Mouse (Mus musculus): ENCODE data around the gene Ap5b1. TPM values are rescaled to one million over a fixed set of nuclear protein-coding genes. Genes with fewer than 3 reads are reported as not detected.

Ap5b1 gene
- polyA plus RNA-seq (2016; fragmentation: Nextera tagmentation; extraction: Ambion mirVana) = 2.8 and 3.2 TPM in 2 replicates

DNA sequence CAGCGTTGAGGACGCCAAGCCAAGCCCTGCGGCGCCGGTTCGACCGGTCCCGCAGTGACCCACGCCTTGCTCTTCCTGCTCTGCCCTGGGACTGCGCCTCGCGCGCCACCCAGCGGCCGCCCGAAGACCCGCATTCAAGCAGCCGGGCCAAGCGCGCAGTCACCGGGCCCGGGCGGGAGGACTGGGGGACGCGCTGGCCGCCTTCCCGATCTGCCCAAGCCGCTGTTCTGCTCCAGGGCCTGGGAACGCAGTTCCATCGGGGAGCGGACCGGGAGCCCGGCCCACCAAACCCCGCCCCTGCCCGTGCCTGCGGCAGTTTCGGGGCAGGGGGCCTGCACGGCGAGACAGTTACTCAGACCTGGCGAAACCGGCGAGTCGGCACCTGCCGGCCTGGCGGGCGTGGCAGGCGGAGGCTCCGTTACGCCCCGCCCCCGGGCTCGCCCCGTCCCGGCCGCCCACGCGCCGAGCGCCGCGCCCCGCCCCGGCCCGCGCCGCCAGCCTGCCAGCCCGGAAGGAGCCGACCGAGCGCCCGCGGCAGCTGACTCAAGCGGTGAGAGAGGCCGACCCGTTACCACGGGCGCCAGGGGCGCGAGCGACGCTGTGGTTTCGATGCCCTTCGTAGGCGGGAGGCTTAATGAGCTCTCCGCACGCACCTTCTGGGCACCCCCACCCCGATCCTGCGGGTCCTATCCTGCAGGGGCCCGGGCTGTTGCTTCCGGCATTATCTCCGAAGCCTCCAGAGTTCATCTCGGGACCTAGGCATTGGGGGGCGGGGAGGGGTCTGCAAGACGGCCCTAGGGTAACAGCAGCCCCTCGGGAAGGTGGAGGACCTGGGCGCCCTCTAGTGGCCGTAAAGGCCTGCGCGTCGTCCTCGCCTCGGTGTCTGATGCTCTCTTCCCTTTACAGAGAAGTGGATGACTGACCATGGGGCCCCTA is at the start of gene Ap5b1:
Gene Ap5b1 (plus strand): TSS at position 492 of the 936 bp plus-strand sequence.
- H3K9me3 ChIP-seq = no peaks in the 10 kb centered on the region
- peak within 1 kb of the TSS; percentile 63 for H3K9ac ChIP-seq
- ATAC-seq (ENCODE audit: insufficient number of reproducible peaks, insufficient read depth, low FRiP score, low TSS enrichment) = peak; percentile 85
- H3K4me3 ChIP-seq = peak within 1 kb of the TSS; percentile 67
- H3K4me1 ChIP-seq = peaks cover 16% of the 10 kb centered on the region
- WGBS = under 1% methylated on average over 91 of the region's 102 CpGs
- H3K36me3 ChIP-seq = no peaks in the 10 kb centered on the region
- peak within 1 kb of the TSS; percentile 79 for H3K27ac ChIP-seq
- H3K27me3 ChIP-seq = peaks cover 35% of the 10 kb centered on the region
- H3K4me2 ChIP-seq (replicated peaks) = peak within 1 kb of the TSS; percentile 95

DNA sequence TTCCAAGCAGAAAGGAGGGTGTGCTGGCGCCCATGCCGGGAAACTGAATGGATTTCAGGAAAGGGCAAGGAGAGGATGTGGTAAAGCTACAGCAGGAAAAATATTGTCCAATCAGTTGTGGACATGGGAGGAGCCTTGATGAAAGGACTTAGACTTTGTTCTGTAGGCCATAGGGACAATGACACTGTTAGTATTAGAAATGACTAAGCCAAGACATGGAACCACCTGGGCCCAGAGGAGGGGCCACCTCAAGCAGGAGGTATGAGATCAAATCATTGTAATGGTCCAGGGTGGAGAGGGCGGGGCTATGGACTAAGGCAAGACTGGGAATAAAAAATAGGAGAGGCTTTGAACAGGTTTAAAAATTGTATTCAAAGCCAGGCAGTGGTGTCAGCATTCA is 49.1 kb upstream of the Ap5b1 start:
- Histone ChIP-seq H3K27ac (no peak overlapping the region), H3K4me3 (no peak overlapping the region), H3K27me3 (no peaks in the 10 kb centered on the region), H3K9me3 (no peaks in the 10 kb centered on the region), H3K9ac (no peak overlapping the region), H3K4me1 (no peaks in the 10 kb centered on the region), H3K4me2 (replicated peaks) (no peak overlapping the region), H3K36me3 (no peaks in the 10 kb centered on the region)
- 78% methylated on average over 3 of the region's 3 CpGs for WGBS
- no peak for ATAC-seq (ENCODE audit: insufficient number of reproducible peaks, insufficient read depth, low FRiP score, low TSS enrichment)

DNA sequence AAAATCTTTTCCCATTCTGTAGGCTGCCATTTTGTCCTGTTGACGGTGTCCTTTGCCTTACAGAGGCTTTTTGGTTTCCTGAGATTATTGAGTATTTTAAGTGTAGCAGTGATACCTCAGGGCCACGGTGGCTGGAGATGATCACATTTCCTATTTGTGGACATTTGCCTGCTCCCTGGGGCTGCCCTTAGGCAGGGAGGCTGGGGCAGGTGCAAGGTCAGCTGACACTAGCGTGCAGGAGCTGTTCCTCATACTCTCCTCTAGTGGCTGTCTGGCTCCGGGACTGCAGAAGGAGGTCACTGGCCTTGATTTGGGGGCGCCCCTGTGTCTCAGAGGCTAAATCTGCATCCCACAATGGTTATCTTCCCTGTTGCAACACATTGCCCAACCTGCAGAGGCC is 42.6 kb upstream of the Ap5b1 start:
- peaks cover 8% of the 10 kb centered on the region for H3K4me1 ChIP-seq
- no peak for ATAC-seq (ENCODE audit: insufficient number of reproducible peaks, insufficient read depth, low FRiP score, low TSS enrichment)
- H3K9ac ChIP-seq = no peak overlapping the region
- WGBS = 68% methylated on average over 5 of the region's 5 CpGs
- H3K27me3 ChIP-seq = no peaks in the 10 kb centered on the region
- no peak overlapping the region for H3K4me2 ChIP-seq (replicated peaks)
- H3K36me3 ChIP-seq = no peaks in the 10 kb centered on the region
- no peak overlapping the region for H3K27ac ChIP-seq
- no peaks in the 10 kb centered on the region for H3K9me3 ChIP-seq
- H3K4me3 ChIP-seq = no peak overlapping the region

DNA sequence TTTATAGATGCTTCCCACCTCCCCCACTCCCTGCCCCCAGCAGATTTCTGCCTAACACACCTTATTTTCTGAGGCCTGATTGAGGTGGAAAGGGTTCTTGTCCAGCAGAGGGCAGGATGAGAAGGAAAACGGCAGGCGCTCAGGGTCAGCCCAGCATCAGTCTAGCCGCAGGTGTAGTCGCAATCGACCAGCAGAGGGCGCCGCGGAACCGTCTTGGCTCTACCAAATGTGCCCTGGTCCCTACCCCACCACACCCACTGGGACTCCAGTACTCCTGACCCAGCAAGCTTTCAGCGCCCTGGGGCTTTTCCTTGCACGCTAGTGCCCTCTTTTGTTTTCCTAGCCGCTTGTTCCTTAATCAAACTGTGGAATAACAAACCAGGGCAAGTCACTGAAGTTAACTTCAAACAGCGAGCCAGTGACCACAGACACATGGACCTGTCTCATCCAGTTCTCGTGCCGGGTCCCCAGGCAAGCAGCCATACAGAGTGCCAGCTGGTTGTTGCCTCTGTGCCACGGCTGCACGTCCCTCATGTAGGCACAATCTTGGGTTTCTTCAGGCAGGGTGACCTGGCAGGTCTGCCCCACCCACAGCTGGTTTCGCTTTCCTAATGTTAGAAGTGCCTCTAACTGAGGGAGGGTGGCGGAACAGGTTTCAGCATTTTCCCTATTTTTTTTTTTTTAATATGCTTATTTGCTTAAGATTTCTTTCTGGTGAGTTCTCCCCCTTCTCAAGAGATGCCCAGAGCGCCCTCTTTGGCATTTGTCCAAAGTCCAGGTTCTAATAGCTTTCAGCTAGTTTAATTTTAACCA is 38.3 kb upstream of the Ap5b1 start:
- H3K9ac ChIP-seq = no peak overlapping the region
- peak; percentile 89 for ATAC-seq (ENCODE audit: insufficient number of reproducible peaks, insufficient read depth, low FRiP score, low TSS enrichment)
- H3K9me3 ChIP-seq = no peaks in the 10 kb centered on the region
- 10% methylated on average over 20 of the region's 20 CpGs for WGBS
- peaks cover 8% of the 10 kb centered on the region for H3K4me1 ChIP-seq
- 0 out of 2 replicates have a peak, but pooled peaks cover 8% of the 10 kb centered on the region for H3K27me3 ChIP-seq
- H3K27ac ChIP-seq = no peak overlapping the region
- no peaks in the 10 kb centered on the region for H3K36me3 ChIP-seq
- no peak overlapping the region for H3K4me3 ChIP-seq
- peak overlapping the region; percentile 43 for H3K4me2 ChIP-seq (replicated peaks)

DNA sequence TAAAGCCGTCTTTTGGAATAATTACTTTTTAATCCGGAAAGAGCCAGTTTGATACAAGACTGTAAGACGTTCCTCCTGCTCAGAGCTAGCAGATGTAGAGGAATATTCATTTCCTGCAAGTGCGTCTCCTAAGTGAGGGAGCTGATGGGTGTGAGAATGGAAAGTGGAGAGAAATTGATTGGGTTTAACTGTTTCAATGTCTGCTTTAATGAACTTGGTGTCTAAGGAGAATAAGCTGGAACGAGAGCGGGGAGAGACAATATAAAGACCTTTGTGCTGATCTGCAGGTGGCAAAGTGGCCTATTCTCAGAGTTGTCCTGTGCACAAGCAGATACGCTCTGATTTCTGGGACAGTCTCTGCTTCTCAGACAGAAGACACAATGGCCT is 37.7 kb upstream of the Ap5b1 start:
- Histone ChIP-seq H3K27me3 (0 out of 2 replicates have a peak, but pooled peaks cover 8% of the 10 kb centered on the region), H3K4me2 (replicated peaks) (no peak overlapping the region), H3K36me3 (no peaks in the 10 kb centered on the region), H3K9me3 (no peaks in the 10 kb centered on the region), H3K4me3 (no peak overlapping the region), H3K27ac (no peak overlapping the region), H3K9ac (no peak overlapping the region), H3K4me1 (peaks cover 8% of the 10 kb centered on the region)
- 57% methylated on average over 7 of the region's 7 CpGs for WGBS
- no peak for ATAC-seq (ENCODE audit: insufficient number of reproducible peaks, insufficient read depth, low FRiP score, low TSS enrichment)

DNA sequence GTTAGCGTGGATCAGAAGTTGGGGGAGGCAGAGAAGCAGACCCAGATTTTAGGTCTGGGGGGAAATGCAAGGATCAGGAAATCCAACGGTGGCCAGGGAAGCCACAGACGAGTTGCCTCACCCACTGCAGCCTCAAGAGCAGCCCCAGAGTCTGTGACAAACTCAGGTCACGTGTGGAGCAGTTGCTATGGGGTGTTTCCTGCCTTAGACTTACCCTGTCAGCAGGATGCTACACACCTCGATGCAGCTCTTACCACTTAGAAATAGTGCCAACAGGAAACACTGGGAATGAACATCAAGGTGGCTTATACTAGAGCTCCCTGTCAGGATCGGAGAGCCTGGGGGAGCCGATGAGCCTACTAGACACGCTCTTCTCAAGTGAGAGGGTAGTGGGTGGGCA is 35.3 kb upstream of the Ap5b1 start:
- H3K27ac ChIP-seq = no peak overlapping the region
- no peaks in the 10 kb centered on the region for H3K36me3 ChIP-seq
- H3K4me3 ChIP-seq = no peak overlapping the region
- 70% methylated on average over 8 of the region's 8 CpGs for WGBS
- H3K9me3 ChIP-seq = no peaks in the 10 kb centered on the region
- H3K4me1 ChIP-seq = peaks cover 8% of the 10 kb centered on the region
- no peak for ATAC-seq (ENCODE audit: insufficient number of reproducible peaks, insufficient read depth, low FRiP score, low TSS enrichment)
- H3K4me2 ChIP-seq (replicated peaks) = no peak overlapping the region
- 0 out of 2 replicates have a peak, but pooled peaks cover 13% of the 10 kb centered on the region for H3K27me3 ChIP-seq
- no peak overlapping the region for H3K9ac ChIP-seq

DNA sequence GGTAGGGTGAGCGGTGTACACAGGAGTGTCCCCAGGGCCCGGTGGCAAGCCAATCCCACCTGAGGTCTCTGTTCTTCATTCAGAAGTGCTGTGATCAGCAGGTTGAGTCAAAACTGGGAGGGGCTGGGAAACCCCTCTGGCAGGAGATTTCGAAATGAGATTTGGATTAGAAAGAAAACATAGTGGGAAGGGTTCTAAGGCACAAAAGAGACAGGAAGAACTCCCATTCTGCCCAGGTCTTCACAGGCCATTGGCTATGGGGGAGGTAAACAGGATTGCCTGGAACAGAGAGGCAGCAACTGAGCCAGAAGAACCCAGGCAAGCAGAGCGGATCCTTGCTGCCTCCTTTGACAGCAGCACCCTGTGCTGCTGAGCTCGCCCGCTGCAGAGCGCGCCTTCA is 29.0 kb upstream of the Ap5b1 start:
- no peak for ATAC-seq (ENCODE audit: insufficient number of reproducible peaks, insufficient read depth, low FRiP score, low TSS enrichment)
- no peak overlapping the region for H3K27ac ChIP-seq

DNA sequence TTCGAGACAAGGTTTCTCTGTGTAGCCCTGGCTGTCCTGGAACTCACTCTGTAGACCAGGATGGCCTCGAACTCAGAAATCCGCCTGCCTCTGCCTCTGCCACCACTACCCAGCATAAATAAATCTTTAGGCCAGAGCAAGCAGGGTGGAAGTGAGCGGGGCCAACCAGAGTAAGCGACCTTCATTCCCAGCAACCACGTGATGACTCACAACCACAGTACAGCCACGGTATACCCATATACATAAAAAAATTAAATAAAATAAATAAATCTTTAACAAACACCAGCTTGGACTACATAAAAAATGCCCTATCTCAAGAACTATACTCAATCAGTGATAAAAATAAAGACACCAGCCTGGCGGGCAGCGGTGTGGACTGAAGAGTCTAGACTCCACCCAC is 24.5 kb upstream of the Ap5b1 start:
- Histone ChIP-seq H3K9me3 (no peaks in the 10 kb centered on the region), H3K27ac (no peak overlapping the region), H3K27me3 (0 out of 2 replicates have a peak, but pooled peaks cover 3% of the 10 kb centered on the region), H3K4me1 (no peaks in the 10 kb centered on the region), H3K36me3 (no peaks in the 10 kb centered on the region), H3K9ac (no peak overlapping the region), H3K4me2 (replicated peaks) (no peak overlapping the region), H3K4me3 (no peak overlapping the region)
- 89% methylated on average over 9 of the region's 9 CpGs for WGBS
- no peak for ATAC-seq (ENCODE audit: insufficient number of reproducible peaks, insufficient read depth, low FRiP score, low TSS enrichment)

More for the DNA sequence above, 29.0 kb upstream of the Ap5b1 start:
- no peaks in the 10 kb centered on the region for H3K4me1 ChIP-seq
- H3K4me2 ChIP-seq (replicated peaks) = no peak overlapping the region
- no peak overlapping the region for H3K9ac ChIP-seq
- WGBS = 61% methylated on average over 8 of the region's 8 CpGs
- H3K36me3 ChIP-seq = no peaks in the 10 kb centered on the region
- H3K27me3 ChIP-seq = 0 out of 2 replicates have a peak, but pooled peaks cover 4% of the 10 kb centered on the region
- no peak overlapping the region for H3K4me3 ChIP-seq
- no peaks in the 10 kb centered on the region for H3K9me3 ChIP-seq

DNA sequence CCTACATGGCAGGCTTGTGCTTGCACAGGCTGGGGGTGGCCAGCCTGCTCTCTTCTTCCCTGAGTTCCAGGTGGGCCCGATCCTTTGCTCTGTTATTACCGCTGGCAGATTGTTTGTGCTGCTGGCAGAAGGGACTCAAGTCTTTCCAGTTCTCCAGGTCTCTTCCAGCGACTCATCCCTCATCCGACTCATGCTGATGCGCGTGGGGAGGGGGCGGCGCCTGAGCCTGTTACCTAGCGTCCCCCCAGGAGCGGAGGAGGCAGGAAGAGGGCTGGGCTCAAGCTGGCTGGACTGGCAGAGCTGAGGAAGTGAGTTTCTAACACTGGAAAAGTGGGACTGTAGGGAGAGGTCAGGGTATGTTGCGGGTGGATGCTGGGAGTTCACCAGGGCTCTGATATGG is 23.8 kb upstream of the Ap5b1 start:
- no peak overlapping the region for H3K27ac ChIP-seq
- 56% methylated on average over 11 of the region's 11 CpGs for whole genome bisulfite sequencing

DNA sequence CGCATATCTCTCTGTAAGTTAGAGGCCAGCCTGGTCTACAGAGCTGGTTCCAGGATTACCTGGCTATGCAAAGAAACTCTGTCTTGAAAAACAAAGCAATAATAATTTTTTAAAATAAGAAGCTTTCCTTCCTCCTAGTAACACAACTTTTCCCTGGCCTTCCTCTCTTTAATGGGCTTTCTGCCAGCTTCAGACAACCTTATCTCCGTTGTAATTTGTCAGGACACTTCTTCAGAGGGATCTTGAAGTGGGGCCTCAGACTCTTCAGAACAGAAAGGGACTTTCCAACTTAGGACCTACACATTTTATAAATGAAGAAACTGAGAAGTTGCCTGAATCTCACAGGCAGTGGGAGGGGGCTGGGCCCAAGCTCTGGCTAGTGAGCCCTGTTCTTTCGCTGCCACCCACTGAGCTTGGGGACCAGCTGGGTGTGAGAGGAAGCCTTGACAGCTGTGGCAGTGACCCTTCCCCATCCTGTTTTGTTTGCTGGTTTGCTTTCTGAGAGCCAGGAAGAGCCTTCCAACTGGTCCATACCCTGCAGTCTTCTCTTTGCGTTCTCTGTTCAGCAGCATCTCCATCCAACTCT is 20.3 kb upstream of the Ap5b1 start:
- Histone ChIP-seq H3K36me3 (no peaks in the 10 kb centered on the region), H3K27ac (no peak overlapping the region), H3K4me2 (replicated peaks) (no peak overlapping the region), H3K27me3 (0 out of 2 replicates have a peak, but pooled peaks cover 3% of the 10 kb centered on the region), H3K4me1 (no peaks in the 10 kb centered on the region), H3K9ac (no peak overlapping the region), H3K4me3 (no peak overlapping the region), H3K9me3 (no peaks in the 10 kb centered on the region)
- ATAC-seq (ENCODE audit: insufficient number of reproducible peaks, insufficient read depth, low FRiP score, low TSS enrichment) = no peak
- WGBS = 76% methylated on average over 4 of the region's 4 CpGs

More for the DNA sequence above, 23.8 kb upstream of the Ap5b1 start:
- Histone ChIP-seq H3K4me1 (no peaks in the 10 kb centered on the region), H3K9ac (no peak overlapping the region), H3K4me3 (no peak overlapping the region), H3K4me2 (replicated peaks) (no peak overlapping the region), H3K36me3 (no peaks in the 10 kb centered on the region), H3K9me3 (no peaks in the 10 kb centered on the region), H3K27me3 (0 out of 2 replicates have a peak, but pooled peaks cover 3% of the 10 kb centered on the region)
- ATAC-seq (ENCODE audit: insufficient number of reproducible peaks, insufficient read depth, low FRiP score, low TSS enrichment) = no peak

DNA sequence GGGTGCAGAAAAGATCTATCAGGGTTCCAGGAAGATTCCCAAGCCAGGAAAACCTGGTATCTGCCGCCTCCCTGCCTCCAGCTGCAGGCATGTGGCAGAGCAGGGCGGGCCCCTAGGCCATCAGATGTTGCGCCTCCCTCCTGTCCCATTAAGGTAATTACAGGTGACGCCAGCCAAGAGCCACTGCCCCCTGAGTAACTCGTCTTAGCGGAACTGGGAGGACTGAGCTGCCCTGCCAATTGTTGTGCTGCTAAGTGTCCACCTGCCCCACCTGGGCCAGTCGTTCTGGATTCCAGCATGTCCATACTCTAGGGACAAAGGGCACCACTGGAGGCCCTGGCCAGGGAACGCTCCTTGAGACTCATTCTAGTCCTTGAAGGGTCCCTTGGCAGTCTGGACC is 14.0 kb upstream of the Ap5b1 start:
- WGBS = 37% methylated on average over 8 of the region's 8 CpGs
- Histone ChIP-seq H3K27me3 (peaks cover 41% of the 10 kb centered on the region), H3K9me3 (no peaks in the 10 kb centered on the region), H3K4me3 (no peak overlapping the region), H3K27ac (no peak overlapping the region), H3K4me1 (no peaks in the 10 kb centered on the region; the same call in 1 of the 2 replicates), H3K36me3 (no peaks in the 10 kb centered on the region), H3K4me2 (replicated peaks) (no peak overlapping the region), H3K9ac (no peak overlapping the region)
- ATAC-seq (ENCODE audit: insufficient number of reproducible peaks, insufficient read depth, low FRiP score, low TSS enrichment) = no peak
